Mouse (Mus musculus): ENCODE results near the gene Olfr1369-ps1. TPM values are rescaled to one million over a fixed set of nuclear protein-coding genes. Genes with fewer than 3 reads are reported as not detected.
"Not testable (repeated sequence)": the region's sequence is repeated elsewhere in the genome, so short reads cannot be mapped to it uniquely, and the experiment has no call there.

Olfr1369-ps1 gene
- polyA plus RNA-seq (2012; rRNA removed), result not detected in 2 replicates

GRCm38 (mm10) chr13:21111183-21111582 lies at the start of gene Olfr1369-ps1:
TSS of gene Olfr1369-ps1 (plus strand) at chr13:21111483.
- not testable (repeated sequence) for H3K27ac ChIP-seq (ENCODE audit: insufficient read depth, low read length); H3K36me3 ChIP-seq (ENCODE audit: control insufficient read depth, insufficient read depth, low read length); H3K4me1 ChIP-seq (ENCODE audit: control insufficient read depth, insufficient read depth, insufficient read length); H3K4me3 ChIP-seq (ENCODE audit: extremely low read depth, insufficient read depth, insufficient read length); H3K27me3 ChIP-seq (ENCODE audit: control insufficient read depth, insufficient read depth, low read length); DNase-seq (ENCODE audit: low read depth in 1 of 2, low spot score in 2 of 2)
- 85% methylated on average over 3 of the region's 3 CpGs for WGBS

- Histone ChIP-seq H3K27ac (ENCODE audit: insufficient read depth, low read length) (no peak overlapping the region), H3K4me3 (ENCODE audit: extremely low read depth, insufficient read depth, insufficient read length) (no peak overlapping the region), H3K27me3 (ENCODE audit: control insufficient read depth, insufficient read depth, low read length) (no peaks in the 10 kb centered on the region), H3K4me1 (ENCODE audit: control insufficient read depth, insufficient read depth, insufficient read length) (no peaks in the 10 kb centered on the region), H3K36me3 (ENCODE audit: control insufficient read depth, insufficient read depth, low read length) (no peaks in the 10 kb centered on the region)
- no peak for DNase-seq (ENCODE audit: low read depth in 1 of 2, low spot score in 2 of 2)
- 87% methylated on average over 2 of the region's 2 CpGs for WGBS
- TF ChIP-seq POLR2A (IDR thresholded peaks at IDR 0.05; ENCODE audit: low read depth, low read length) (no peak), CTCF (IDR thresholded peaks at IDR 0.05; ENCODE audit: extremely low read depth, insufficient read depth, insufficient read length, insufficient replicate concordance) (no peak)
Measured at GRCm38 (mm10) chr13:21066021-21066420, 45.3 kb upstream of the Olfr1369-ps1 start.

DNA sequence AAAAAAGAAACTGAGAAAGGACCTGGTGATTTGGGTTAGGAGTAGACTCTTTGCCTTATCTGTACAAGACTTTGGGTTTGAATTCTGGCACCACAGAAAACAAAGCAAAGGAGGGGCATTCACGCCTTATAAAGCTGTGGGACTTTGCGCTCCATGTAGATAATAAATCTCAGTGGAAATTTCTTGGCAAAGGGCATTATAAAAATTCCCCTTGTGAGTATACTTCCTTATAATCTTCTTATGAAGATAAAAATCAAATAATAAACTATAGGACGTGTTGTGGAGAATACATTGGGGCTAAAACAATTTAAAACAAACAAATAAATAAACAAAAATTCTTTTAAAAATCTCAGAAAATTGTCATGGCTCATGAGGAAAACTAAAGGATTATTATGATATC lies 36.4 kb upstream of the Olfr1369-ps1 start, which contains the start of gene Olfr1370:
Olfr1370 (minus strand) TSS at position 101 of the 400 bp plus-strand sequence.
- no peaks in the 10 kb centered on the region for H3K4me1 ChIP-seq (ENCODE audit: control insufficient read depth, insufficient read depth, insufficient read length)
- WGBS, result 83% methylated on average over 3 of the region's 3 CpGs
- no peak within 1 kb of the TSS for H3K4me3 ChIP-seq (ENCODE audit: extremely low read depth, insufficient read depth, insufficient read length)
- no peaks in the 10 kb centered on the region for H3K36me3 ChIP-seq (ENCODE audit: control insufficient read depth, insufficient read depth, low read length)
- no peak for DNase-seq (ENCODE audit: low read depth in 1 of 2, low spot score in 2 of 2)
- H3K27me3 ChIP-seq (ENCODE audit: control insufficient read depth, insufficient read depth, low read length), result no peaks in the 10 kb centered on the region
- H3K27ac ChIP-seq (ENCODE audit: insufficient read depth, low read length), result no peak within 1 kb of the TSS
- no peak for TF ChIP-seq CTCF (IDR thresholded peaks at IDR 0.05; ENCODE audit: extremely low read depth, insufficient read depth, insufficient read length, insufficient replicate concordance)
- no peak for TF ChIP-seq POLR2A (IDR thresholded peaks at IDR 0.05; ENCODE audit: low read depth, low read length)

GRCm38 (mm10) chr13:21082686-21083085 lies 28.6 kb upstream of the Olfr1369-ps1 start:
- no peaks in the 10 kb centered on the region for H3K36me3 ChIP-seq (ENCODE audit: control insufficient read depth, insufficient read depth, low read length)
- WGBS, result 60% methylated on average over 2 of the region's 2 CpGs
- H3K4me3 ChIP-seq (ENCODE audit: extremely low read depth, insufficient read depth, insufficient read length), result no peak overlapping the region
- no peak for DNase-seq (ENCODE audit: low read depth in 1 of 2, low spot score in 2 of 2)
- no peaks in the 10 kb centered on the region for H3K27me3 ChIP-seq (ENCODE audit: control insufficient read depth, insufficient read depth, low read length)
- TF ChIP-seq CTCF (IDR thresholded peaks at IDR 0.05; ENCODE audit: extremely low read depth, insufficient read depth, insufficient read length, insufficient replicate concordance) (no peak), POLR2A (IDR thresholded peaks at IDR 0.05; ENCODE audit: low read depth, low read length) (no peak)
- no peaks in the 10 kb centered on the region for H3K4me1 ChIP-seq (ENCODE audit: control insufficient read depth, insufficient read depth, insufficient read length)
- H3K27ac ChIP-seq (ENCODE audit: insufficient read depth, low read length), result no peak overlapping the region

- TF ChIP-seq CTCF (IDR thresholded peaks at IDR 0.05; ENCODE audit: extremely low read depth, insufficient read depth, insufficient read length, insufficient replicate concordance), result no peak
- no peak for DNase-seq (ENCODE audit: low read depth in 1 of 2, low spot score in 2 of 2)
- WGBS, result 93% methylated on average over 3 of the region's 3 CpGs
Measured at GRCm38 (mm10) chr13:21109759-21110158, 1.5 kb upstream of the Olfr1369-ps1 start.

DNA sequence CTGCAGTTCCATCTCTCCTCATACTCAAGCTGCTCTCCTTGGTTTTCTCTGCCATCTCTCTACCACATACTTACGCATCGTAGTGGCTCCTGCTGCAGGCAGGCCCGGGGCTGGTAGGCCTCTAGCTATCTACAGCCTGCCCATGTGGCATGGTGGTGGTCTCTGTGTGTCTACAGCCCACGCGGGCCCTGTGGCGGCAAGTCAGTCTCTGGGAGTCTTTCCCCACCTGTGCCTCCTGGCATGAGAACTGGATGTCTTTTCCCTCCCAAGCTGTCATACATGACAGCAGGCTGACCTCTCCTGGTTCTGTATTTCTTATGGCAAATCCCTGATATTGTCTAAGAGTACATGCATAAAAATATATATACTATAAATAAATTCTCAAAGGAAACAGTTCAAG lies 842 bp upstream of the Olfr1369-ps1 start:
- Histone ChIP-seq H3K27me3 (ENCODE audit: control insufficient read depth, insufficient read depth, low read length) (no peaks in the 10 kb centered on the region), H3K4me1 (ENCODE audit: control insufficient read depth, insufficient read depth, insufficient read length) (no peaks in the 10 kb centered on the region), H3K36me3 (ENCODE audit: control insufficient read depth, insufficient read depth, low read length) (no peaks in the 10 kb centered on the region), H3K4me3 (ENCODE audit: extremely low read depth, insufficient read depth, insufficient read length) (no peak overlapping the region), H3K27ac (ENCODE audit: insufficient read depth, low read length) (no peak overlapping the region)
- TF ChIP-seq POLR2A (IDR thresholded peaks at IDR 0.05; ENCODE audit: low read depth, low read length) (no peak), CTCF (IDR thresholded peaks at IDR 0.05; ENCODE audit: extremely low read depth, insufficient read depth, insufficient read length, insufficient replicate concordance) (no peak)
- no peak for DNase-seq (ENCODE audit: low read depth in 1 of 2, low spot score in 2 of 2)
- WGBS, result 90% methylated on average over 6 of the region's 6 CpGs

More at GRCm38 (mm10) chr13:21109759-21110158, 1.5 kb upstream of the Olfr1369-ps1 start:
- Histone ChIP-seq H3K4me1 (ENCODE audit: control insufficient read depth, insufficient read depth, insufficient read length) (no peaks in the 10 kb centered on the region), H3K36me3 (ENCODE audit: control insufficient read depth, insufficient read depth, low read length) (no peaks in the 10 kb centered on the region), H3K27ac (ENCODE audit: insufficient read depth, low read length) (no peak overlapping the region), H3K27me3 (ENCODE audit: control insufficient read depth, insufficient read depth, low read length) (no peaks in the 10 kb centered on the region), H3K4me3 (ENCODE audit: extremely low read depth, insufficient read depth, insufficient read length) (no peak overlapping the region)

- no peaks in the 10 kb centered on the region for H3K4me1 ChIP-seq (ENCODE audit: control insufficient read depth, insufficient read depth, insufficient read length)
- no peak for DNase-seq (ENCODE audit: low read depth in 1 of 2, low spot score in 2 of 2)
- no peak overlapping the region for H3K27ac ChIP-seq (ENCODE audit: insufficient read depth, low read length)
- H3K27me3 ChIP-seq (ENCODE audit: control insufficient read depth, insufficient read depth, low read length), result no peaks in the 10 kb centered on the region
- no peak overlapping the region for H3K4me3 ChIP-seq (ENCODE audit: extremely low read depth, insufficient read depth, insufficient read length)
- H3K36me3 ChIP-seq (ENCODE audit: control insufficient read depth, insufficient read depth, low read length), result no peaks in the 10 kb centered on the region
- TF ChIP-seq CTCF (IDR thresholded peaks at IDR 0.05; ENCODE audit: extremely low read depth, insufficient read depth, insufficient read length, insufficient replicate concordance) (no peak), POLR2A (IDR thresholded peaks at IDR 0.05; ENCODE audit: low read depth, low read length) (no peak)
- WGBS, result 73% methylated on average over 4 of the region's 4 CpGs
Measured at GRCm38 (mm10) chr13:21114121-21114520, 2.8 kb downstream of the Olfr1369-ps1 start.

DNA sequence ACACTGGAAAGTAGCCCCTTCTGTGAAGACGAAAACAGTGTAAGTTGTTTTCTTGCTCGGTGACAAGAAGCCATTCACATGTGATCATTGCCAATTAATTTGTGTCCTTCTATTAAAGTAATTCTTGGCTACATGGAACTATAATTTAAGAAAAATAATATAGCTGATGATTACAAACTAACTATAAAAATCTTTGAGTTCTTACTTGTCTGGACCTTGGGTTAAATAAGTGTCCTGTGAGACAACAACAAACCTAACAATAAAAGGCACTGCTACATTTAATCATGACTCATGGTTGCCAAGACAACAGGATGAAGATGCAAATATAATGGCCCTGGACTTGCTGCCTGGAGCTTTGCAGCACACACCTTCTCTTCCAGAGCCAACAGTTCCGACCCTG lies 18.1 kb downstream of the Olfr1369-ps1 start, which contains the start of gene Olfr263:
Olfr263 (plus strand) TSS at position 301 of the 400 bp plus-strand sequence.
- not testable (repeated sequence) for DNase-seq (ENCODE audit: low read depth in 1 of 2, low spot score in 2 of 2); H3K4me1 ChIP-seq (ENCODE audit: control insufficient read depth, insufficient read depth, insufficient read length); H3K36me3 ChIP-seq (ENCODE audit: control insufficient read depth, insufficient read depth, low read length); H3K4me3 ChIP-seq (ENCODE audit: extremely low read depth, insufficient read depth, insufficient read length); H3K27ac ChIP-seq (ENCODE audit: insufficient read depth, low read length); H3K27me3 ChIP-seq (ENCODE audit: control insufficient read depth, insufficient read depth, low read length)
- WGBS, result 83% methylated on average over 3 of the region's 3 CpGs
